Mouse (Mus musculus): Measurements from ENCODE around the gene Cel. TPM values are rescaled to one million over a fixed set of nuclear protein-coding genes. Genes with fewer than 3 reads are reported as not detected.

The Cel gene
- polyA plus RNA-seq, 1 experiment: 0.10 TPM

DNA sequence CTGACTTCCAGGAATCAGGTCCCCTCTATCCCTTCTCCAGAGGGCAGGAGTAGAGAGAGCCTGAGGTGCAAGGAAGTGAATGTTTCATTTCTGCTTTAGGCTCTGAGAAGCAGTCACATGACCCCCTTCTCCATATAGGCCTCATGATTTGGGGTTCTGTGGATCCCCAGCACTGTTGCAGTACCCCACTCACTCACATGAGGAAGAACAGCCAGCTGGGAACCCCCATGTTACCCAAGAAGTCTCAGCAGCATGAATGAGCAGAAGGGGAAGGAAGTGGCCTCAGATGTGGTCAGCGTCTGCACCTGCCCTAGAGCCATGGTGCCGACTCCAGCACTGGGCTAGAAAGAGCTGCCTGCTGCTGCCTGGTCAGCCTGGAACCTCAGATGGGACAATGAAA, 23.3 kb downstream of the Cel start:
- H3K4me3 ChIP-seq (replicated peaks; ENCODE audit: insufficient read depth, low read depth, low read length): no peak overlapping the region
- DNase-seq: no peak
- H3K4me1 ChIP-seq (ENCODE audit: control insufficient read depth, insufficient read depth, low read length): peaks cover 89% of the 10 kb centered on the region
- TF ChIP-seq POLR2A (IDR thresholded peaks at IDR 0.05; ENCODE audit: borderline replicate concordance, insufficient read depth, low read length): no peak
- no peak for TF ChIP-seq CTCF (IDR thresholded peaks at IDR 0.05; ENCODE audit: borderline replicate concordance, insufficient read depth, low read depth, low read length)
- 26% methylated on average over 2 of the region's 2 CpGs for WGBS
- no peaks in the 10 kb centered on the region for H3K27me3 ChIP-seq (ENCODE audit: control insufficient read depth, insufficient read depth, low read length)
- H3K27ac ChIP-seq (ENCODE audit: insufficient read depth, low read length): peak overlapping the region; percentile 80

DNA sequence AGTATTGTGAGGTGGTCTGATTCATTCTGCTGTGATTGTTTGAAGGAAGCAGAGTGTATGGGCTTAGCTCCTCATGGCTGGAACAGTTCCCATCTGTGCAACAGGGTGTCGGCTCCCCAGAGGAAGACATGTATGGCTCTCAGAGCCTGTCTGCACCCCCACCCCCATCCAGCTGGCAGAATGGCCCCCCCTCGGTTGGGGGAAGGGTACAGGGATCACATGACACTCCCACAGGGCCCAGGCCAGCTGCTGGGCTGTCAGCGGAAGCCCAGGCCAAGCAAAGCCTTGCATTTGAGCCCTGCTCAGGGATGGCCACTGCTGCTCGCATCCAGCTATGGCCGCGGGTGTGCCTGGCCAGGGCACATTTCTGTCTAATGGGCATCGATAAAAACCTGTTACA, 24.0 kb downstream of the Cel start:
- DNase-seq: peak in 1 of 2 experiments; percentile 58
- TF ChIP-seq CTCF (IDR thresholded peaks at IDR 0.05; ENCODE audit: borderline replicate concordance, insufficient read depth, low read depth, low read length): no peak
- no peak for TF ChIP-seq POLR2A (IDR thresholded peaks at IDR 0.05; ENCODE audit: borderline replicate concordance, insufficient read depth, low read length)
- Histone ChIP-seq H3K27ac (ENCODE audit: insufficient read depth, low read length) (peak overlapping the region; percentile 80), H3K4me1 (ENCODE audit: control insufficient read depth, insufficient read depth, low read length) (peaks cover 84% of the 10 kb centered on the region), H3K27me3 (ENCODE audit: control insufficient read depth, insufficient read depth, low read length) (no peaks in the 10 kb centered on the region), H3K4me3 (replicated peaks; ENCODE audit: insufficient read depth, low read depth, low read length) (no peak overlapping the region)
- WGBS: 10% methylated on average over 7 of the region's 7 CpGs

DNA sequence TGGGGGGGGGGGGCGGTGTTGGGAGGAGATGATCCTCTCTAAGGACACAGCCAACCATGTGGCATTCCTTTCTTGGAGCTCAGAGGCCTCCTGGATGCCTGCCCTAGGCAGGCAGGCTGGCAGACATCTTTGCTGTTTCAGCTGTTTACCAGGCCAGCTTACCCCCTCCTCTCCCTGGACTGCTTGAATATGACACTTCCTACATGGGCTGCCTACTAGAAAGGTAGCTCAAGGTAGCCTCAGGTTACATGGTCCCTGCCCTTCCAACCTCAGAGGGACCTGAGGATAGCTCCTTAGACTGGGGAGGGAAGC, 24.4 kb downstream of the Cel start:
- Histone ChIP-seq H3K4me1 (ENCODE audit: control insufficient read depth, insufficient read depth, low read length) (peaks cover 80% of the 10 kb centered on the region), H3K27ac (ENCODE audit: insufficient read depth, low read length) (peak overlapping the region; percentile 80), H3K27me3 (ENCODE audit: control insufficient read depth, insufficient read depth, low read length) (no peaks in the 10 kb centered on the region), H3K4me3 (replicated peaks; ENCODE audit: insufficient read depth, low read depth, low read length) (no peak overlapping the region)
- 0% methylated on average over 1 of the region's 1 CpGs for WGBS
- TF ChIP-seq CTCF (IDR thresholded peaks at IDR 0.05; ENCODE audit: borderline replicate concordance, insufficient read depth, low read depth, low read length): no peak
- TF ChIP-seq POLR2A (IDR thresholded peaks at IDR 0.05; ENCODE audit: borderline replicate concordance, insufficient read depth, low read length): no peak
- DNase-seq: peak in 1 of 2 experiments; percentile 71

DNA sequence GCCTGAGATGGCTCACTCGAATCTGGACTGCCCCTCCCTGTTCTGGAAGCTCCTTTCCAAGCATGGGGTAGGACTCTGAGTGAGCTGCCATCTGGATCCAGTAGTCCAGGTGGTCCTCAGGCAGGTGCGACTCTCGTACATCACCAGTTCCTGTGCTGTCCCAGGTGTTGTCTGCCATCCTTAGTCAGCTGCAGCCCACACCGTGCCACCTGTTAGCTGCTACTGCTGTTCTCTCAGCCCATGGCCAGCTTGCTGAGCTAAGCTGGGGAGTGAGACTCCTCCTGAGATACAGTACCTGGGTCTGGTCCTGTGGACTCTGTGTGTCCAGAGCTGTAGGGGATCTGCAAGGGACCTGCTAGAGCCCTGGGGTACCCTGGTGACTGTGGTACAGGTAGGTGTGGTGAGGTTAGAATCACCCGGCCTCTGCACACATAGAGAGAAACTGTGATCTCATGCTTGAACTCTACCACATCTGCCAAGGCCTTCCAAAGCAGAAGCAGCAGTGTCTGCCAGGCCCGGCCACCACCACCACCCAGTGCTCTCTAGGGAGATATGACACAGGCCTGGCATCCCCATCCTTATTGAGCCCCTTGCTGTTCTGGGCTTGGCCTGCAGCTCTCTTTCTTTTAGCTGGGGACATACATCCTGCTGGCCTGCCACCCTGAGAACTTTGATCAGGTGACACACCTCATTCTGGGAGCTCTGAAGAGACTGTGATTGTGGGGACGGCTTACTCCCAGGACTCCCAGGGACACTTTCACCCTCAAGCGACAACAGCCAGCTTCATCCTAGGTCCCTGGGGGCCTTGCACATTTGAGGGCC, 25.0 kb downstream of the Cel start:
- TF ChIP-seq POLR2A (IDR thresholded peaks at IDR 0.05; ENCODE audit: borderline replicate concordance, insufficient read depth, low read length) (no peak), CTCF (IDR thresholded peaks at IDR 0.05; ENCODE audit: borderline replicate concordance, insufficient read depth, low read depth, low read length) (no peak)
- DNase-seq: peak in 1 of 2 experiments; percentile 61
- WGBS: 13% methylated on average over 8 of the region's 8 CpGs
- Histone ChIP-seq H3K4me3 (replicated peaks; ENCODE audit: insufficient read depth, low read depth, low read length) (no peak overlapping the region), H3K27ac (ENCODE audit: insufficient read depth, low read length) (peak overlapping the region; percentile 91), H3K27me3 (ENCODE audit: control insufficient read depth, insufficient read depth, low read length) (no peaks in the 10 kb centered on the region), H3K4me1 (ENCODE audit: control insufficient read depth, insufficient read depth, low read length) (peaks cover 74% of the 10 kb centered on the region)

DNA sequence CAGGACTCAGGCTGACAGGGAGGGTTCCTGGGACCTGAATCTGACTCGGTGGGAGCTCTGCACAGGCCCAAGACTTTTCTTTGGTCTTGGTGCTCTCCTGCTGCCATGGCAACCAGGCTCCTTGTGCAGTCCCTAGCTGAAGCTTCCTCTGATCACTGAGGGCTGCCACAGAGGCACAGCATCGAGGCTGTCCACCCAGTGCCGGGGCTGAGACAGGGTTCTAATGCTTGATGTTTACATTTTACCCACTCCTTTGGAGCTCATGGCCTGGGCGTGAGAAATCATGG, 25.6 kb downstream of the Cel start:
- TF ChIP-seq CTCF (IDR thresholded peaks at IDR 0.05; ENCODE audit: borderline replicate concordance, insufficient read depth, low read depth, low read length) (no peak), POLR2A (IDR thresholded peaks at IDR 0.05; ENCODE audit: borderline replicate concordance, insufficient read depth, low read length) (no peak)
- Histone ChIP-seq H3K27ac (ENCODE audit: insufficient read depth, low read length) (peak overlapping the region; percentile 91), H3K4me1 (ENCODE audit: control insufficient read depth, insufficient read depth, low read length) (peaks cover 71% of the 10 kb centered on the region), H3K27me3 (ENCODE audit: control insufficient read depth, insufficient read depth, low read length) (no peaks in the 10 kb centered on the region), H3K4me3 (replicated peaks; ENCODE audit: insufficient read depth, low read depth, low read length) (no peak overlapping the region)
- peak in 1 of 2 experiments; percentile 48 for DNase-seq
- 13% methylated on average over 4 of the region's 4 CpGs for WGBS

DNA sequence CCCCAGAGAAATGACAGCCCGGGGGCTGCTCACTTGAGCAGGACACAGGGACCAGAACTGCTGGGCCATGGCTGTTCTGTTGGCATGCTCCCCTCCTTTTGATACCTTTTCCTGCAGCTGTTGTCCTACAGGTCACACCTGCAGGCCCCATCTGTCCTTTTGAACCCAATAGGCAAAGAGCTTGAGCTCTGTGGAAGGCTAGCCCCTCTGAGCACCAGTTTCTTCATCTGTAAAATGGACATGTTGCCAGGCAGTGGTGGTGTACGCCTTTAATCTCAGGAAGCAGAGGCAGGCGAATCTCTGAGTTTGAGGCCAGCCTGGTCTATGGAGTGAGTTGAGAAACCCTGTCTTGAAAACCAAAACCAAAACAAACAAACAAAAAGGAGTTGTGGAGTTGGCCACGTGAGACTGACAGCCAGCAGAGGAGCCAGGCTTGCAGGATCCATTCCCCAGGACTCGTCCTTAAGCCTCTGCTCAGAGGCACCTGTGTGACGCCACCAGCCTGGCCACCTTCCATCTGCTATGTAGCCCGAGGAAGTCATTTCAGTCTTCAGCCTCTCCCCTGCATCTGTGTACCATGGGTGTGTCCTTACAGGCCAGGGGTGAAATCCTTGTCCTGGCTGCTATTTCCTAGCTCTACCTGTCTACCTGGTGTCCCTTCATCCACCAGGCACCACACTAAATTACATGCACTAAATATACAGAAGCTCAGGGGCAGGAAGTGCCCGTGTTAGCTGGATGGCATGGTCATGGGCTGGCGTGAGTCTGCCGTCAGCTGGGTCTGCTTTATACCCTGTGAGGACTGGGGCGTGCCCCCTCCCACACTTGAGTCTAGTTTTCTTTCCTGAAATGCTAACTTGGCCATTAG, 26.2 kb downstream of the Cel start:
- DNase-seq: peak in 1 of 2 experiments; percentile 63
- WGBS: 28% methylated on average over 11 of the region's 11 CpGs
- TF ChIP-seq CTCF (IDR thresholded peaks at IDR 0.05; ENCODE audit: borderline replicate concordance, insufficient read depth, low read depth, low read length) (no peak), POLR2A (IDR thresholded peaks at IDR 0.05; ENCODE audit: borderline replicate concordance, insufficient read depth, low read length) (no peak)
- Histone ChIP-seq H3K4me3 (replicated peaks; ENCODE audit: insufficient read depth, low read depth, low read length) (no peak overlapping the region), H3K4me1 (ENCODE audit: control insufficient read depth, insufficient read depth, low read length) (peaks cover 70% of the 10 kb centered on the region), H3K27me3 (ENCODE audit: control insufficient read depth, insufficient read depth, low read length) (no peaks in the 10 kb centered on the region), H3K27ac (ENCODE audit: insufficient read depth, low read length) (peak overlapping the region; percentile 91)

DNA sequence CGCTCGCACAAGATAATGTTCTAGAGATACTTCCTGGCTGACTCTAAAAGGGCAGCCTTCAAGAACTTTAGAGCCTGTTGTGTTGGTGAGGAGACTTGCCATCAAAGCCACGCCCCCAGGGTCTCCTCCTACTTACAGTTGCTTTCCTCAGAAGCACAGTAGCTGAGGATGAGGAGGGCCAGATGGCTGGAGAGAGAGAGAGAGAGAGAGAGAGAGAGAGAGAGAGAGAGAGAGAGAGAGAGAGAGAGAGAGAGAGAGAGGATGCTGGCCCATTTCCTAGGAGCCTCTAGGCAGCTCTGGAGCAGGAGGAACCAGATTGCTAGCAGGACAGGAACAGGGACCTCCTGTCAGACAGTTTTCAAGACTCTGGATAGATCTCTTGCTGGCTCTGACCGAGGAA, 27.0 kb downstream of the Cel start:
- DNase-seq: peak in 1 of 2 experiments; percentile 60
- Histone ChIP-seq H3K27ac (ENCODE audit: insufficient read depth, low read length) (peak overlapping the region; percentile 91), H3K4me1 (ENCODE audit: control insufficient read depth, insufficient read depth, low read length) (peaks cover 67% of the 10 kb centered on the region), H3K27me3 (ENCODE audit: control insufficient read depth, insufficient read depth, low read length) (no peaks in the 10 kb centered on the region), H3K4me3 (replicated peaks; ENCODE audit: insufficient read depth, low read depth, low read length) (peak overlapping the region; percentile 52)
- TF ChIP-seq POLR2A (IDR thresholded peaks at IDR 0.05; ENCODE audit: borderline replicate concordance, insufficient read depth, low read length) (no peak), CTCF (IDR thresholded peaks at IDR 0.05; ENCODE audit: borderline replicate concordance, insufficient read depth, low read depth, low read length) (no peak)
- WGBS: 7% methylated on average over 4 of the region's 4 CpGs
